ENCODE assay signal across 8 mouse cellular contexts in the genomic region with DNA sequence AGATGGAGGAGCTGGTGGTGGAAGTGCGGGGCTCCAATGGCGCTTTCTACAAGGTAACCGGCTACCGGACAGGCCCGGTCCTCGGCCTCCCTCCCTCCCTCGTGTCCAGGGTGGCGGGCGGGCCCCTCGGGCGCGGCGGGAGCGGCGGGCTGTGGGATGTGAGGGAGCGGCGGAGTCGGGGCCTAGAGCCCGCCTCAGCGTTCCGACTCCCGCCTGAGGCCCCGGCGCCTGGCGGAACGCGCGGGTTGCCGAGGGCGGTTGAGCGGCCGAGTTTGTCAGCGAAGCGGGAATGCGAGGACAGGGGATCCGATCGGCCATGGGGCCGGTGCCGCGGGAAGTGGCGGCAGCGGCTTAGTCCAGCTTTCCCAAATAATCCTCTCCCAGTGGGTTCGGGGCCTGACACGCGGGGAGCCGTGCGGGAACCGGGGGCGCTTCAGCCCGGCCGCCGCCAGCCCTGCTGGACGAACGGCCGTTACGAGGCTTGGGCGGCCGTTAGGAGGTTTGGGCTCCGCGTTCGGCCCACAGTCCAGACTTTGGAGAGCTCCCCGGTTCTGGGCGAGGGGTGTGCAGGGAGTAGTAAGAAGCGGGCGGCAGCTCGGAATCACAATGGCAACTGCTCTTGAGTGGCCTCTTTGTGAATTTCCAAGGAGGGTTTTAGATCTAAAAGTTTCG. TPM values are rescaled to one million over a fixed set of nuclear protein-coding genes. Genes with fewer than 3 reads are reported as not detected.
DNase-seq lines count a peak whose midpoint lies in the region; ATAC-seq and TF ChIP-seq lines count a peak whose summit lies in the region.

No protein-coding gene starts in this region.

- peak overlapping the region; percentile 60 to 85 (median 68) for H3K4me3 ChIP-seq in CH12.LX (replicated peaks in 1 of 3; ENCODE audit: low read depth in 2 of 3, low read length in 2 of 3, poor library complexity in 1 of 3)
- H3K4me3 ChIP-seq in bone marrow macrophage, adult 2 months (ENCODE audit: insufficient read depth, low read length), result peak overlapping the region; percentile 80
- H3K4me3 ChIP-seq in kidney, embryonic 15.5 days (replicated peaks), result peak overlapping the region; percentile 70
- peak overlapping the region; percentile 67 for H3K4me3 ChIP-seq in stomach, embryonic 16.5 days (replicated peaks; ENCODE audit: low read length)

- ATAC-seq in kidney, embryonic 15.5 days (replicated peaks; ENCODE audit: low FRiP score), result peak; percentile 79
- ATAC-seq in stomach, embryonic 16.5 days (ENCODE audit: insufficient read depth, low FRiP score), result peak; percentile 14

- TF ChIP-seq EP300 in CH12.LX (IDR thresholded peaks at IDR 0.05; ENCODE audit: low read length), result no peak

- in situ Hi-C loops in CH12.LX (cut with MboI; ENCODE audit: low pct_ligation_motif_present, low pct_unique_long_range_greater_than_20kb, low sequenced_read_pairs), result no loop called here

- H3K27me3 ChIP-seq in CH12.LX (replicated peaks), result no peaks in the 10 kb centered on the region
- H3K27me3 ChIP-seq in kidney, embryonic 15.5 days, result no peaks in the 10 kb centered on the region
- H3K27me3 ChIP-seq in stomach, embryonic 16.5 days (ENCODE audit: control insufficient read depth, insufficient read depth, low read length), result no peaks in the 10 kb centered on the region

- peak; percentile 25 for DNase-seq in heart, adult 8-10 months (ENCODE audit: low spot score)
- DNase-seq in heart, adult 11 months, result no peak
- DNase-seq in CH12.LX (ENCODE audit: extremely low read depth), result no peak
- peak; percentile 16 for DNase-seq in forelimb bud, embryonic 11.5 days (ENCODE audit: low read depth, low spot score)
- peak; percentile 2 for DNase-seq in lung, postnatal 36 days

- TF ChIP-seq CTCF in CH12.LX (conservative IDR thresholded peaks at IDR 0.05 in 1 of 2, IDR thresholded peaks at IDR 0.05 in 1 of 2; ENCODE audit: low read depth in 2 of 2, low read length in 2 of 2), result no peak
- no peak for TF ChIP-seq CTCF in bone marrow macrophage, adult 2 months (IDR thresholded peaks at IDR 0.05; ENCODE audit: low read depth, low read length)

- H3K79me2 ChIP-seq in CH12.LX (replicated peaks; ENCODE audit: control insufficient read depth, extremely low read depth, insufficient read depth, poor library complexity, severe bottlenecking), result peaks cover 17% of the 10 kb centered on the region

- peaks cover 0 to 2% of the 10 kb centered on the region in 2 experiments; a peak in 1 of 4 replicates for H3K4me1 ChIP-seq in CH12.LX (ENCODE audit: control insufficient read depth in 1 of 2, insufficient read depth in 2 of 2)
- no peaks in the 10 kb centered on the region for H3K4me1 ChIP-seq in bone marrow macrophage, adult 2 months (ENCODE audit: control insufficient read depth, insufficient read depth, low read length)
- no peaks in the 10 kb centered on the region for H3K4me1 ChIP-seq in kidney, embryonic 15.5 days
- no peaks in the 10 kb centered on the region for H3K4me1 ChIP-seq in stomach, embryonic 16.5 days (ENCODE audit: control insufficient read depth, insufficient read depth, low read length)

- no peak overlapping the region for H3K4me2 ChIP-seq in CH12.LX (ENCODE audit: insufficient read depth, low read depth, poor library complexity, severe bottlenecking)
- H3K4me2 ChIP-seq in kidney, embryonic 15.5 days, result peak overlapping the region; percentile 44
- H3K4me2 ChIP-seq in stomach, embryonic 16.5 days (ENCODE audit: low read depth, low read length), result peak overlapping the region; percentile 49

- H3K9me3 ChIP-seq in CH12.LX (replicated peaks; ENCODE audit: low read length), result no peaks in the 10 kb centered on the region
- no peaks in the 10 kb centered on the region for H3K9me3 ChIP-seq in kidney, embryonic 15.5 days (replicated peaks)
- H3K9me3 ChIP-seq in stomach, embryonic 16.5 days (replicated peaks; ENCODE audit: control insufficient read depth, low read length), result no peaks in the 10 kb centered on the region

- no peak for TF ChIP-seq RAD21 in CH12.LX (IDR thresholded peaks at IDR 0.05; ENCODE audit: low read depth, low read length)

- peak overlapping the region; percentile 75 for H3K27ac ChIP-seq in CH12.LX (ENCODE audit: insufficient read depth, low read depth)
- H3K27ac ChIP-seq in bone marrow macrophage, adult 2 months (ENCODE audit: insufficient read depth, low read depth, low read length), result peak overlapping the region; percentile 72
- peak overlapping the region; percentile 92 for H3K27ac ChIP-seq in kidney, embryonic 15.5 days
- peak overlapping the region; percentile 91 for H3K27ac ChIP-seq in stomach, embryonic 16.5 days (ENCODE audit: low read length)

- dilution Hi-C loops in CH12.LX (cut with MboI; ENCODE audit: extremely low pct_ligation_motif_present, extremely low pct_unique_long_range_greater_than_20kb, low sequenced_read_pairs), result no loop called here

- H3K9ac ChIP-seq in CH12.LX (ENCODE audit: insufficient read depth, low read depth), result peak overlapping the region; percentile 97
- H3K9ac ChIP-seq in kidney, embryonic 15.5 days, result peak overlapping the region; percentile 75
- H3K9ac ChIP-seq in stomach, embryonic 16.5 days (ENCODE audit: low read length), result peak overlapping the region; percentile 83

- TF ChIP-seq POLR2A in CH12.LX (IDR thresholded peaks at IDR 0.05; ENCODE audit: low read depth, low read length), result no peak
- no peak for TF ChIP-seq POLR2A in bone marrow macrophage, adult 2 months (IDR thresholded peaks at IDR 0.05; ENCODE audit: borderline replicate concordance, low read depth, low read length)

- H3K36me3 ChIP-seq in CH12.LX (replicated peaks in 1 of 2; ENCODE audit: control insufficient read depth in 1 of 2, insufficient read depth in 1 of 2, low read length in 1 of 2), result no peaks in the 10 kb centered on the region
- H3K36me3 ChIP-seq in kidney, embryonic 15.5 days, result no peaks in the 10 kb centered on the region
- H3K36me3 ChIP-seq in stomach, embryonic 16.5 days (ENCODE audit: control insufficient read depth, insufficient read depth, low read length), result no peaks in the 10 kb centered on the region

- WGBS in kidney, embryonic 15.5 days, result 22% methylated on average over 40 of the region's 67 CpGs
- WGBS in stomach, embryonic 16.5 days, result 14% methylated on average over 60 of the region's 67 CpGs

TF ChIP-seq in CH12.LX, 34 proteins besides CTCF, POLR2A, EP300 and RAD21:
- TF ChIP-seq POLR2AphosphoS2 (IDR thresholded peaks at IDR 0.05; ENCODE audit: low read depth, low read length) (no peak), ZKSCAN1 (IDR thresholded peaks at IDR 0.05; ENCODE audit: borderline replicate concordance, low read depth, low read length) (no peak), UBTF (IDR thresholded peaks at IDR 0.05; ENCODE audit: low read depth, low read length) (0 out of 2 replicates have a peak, but pooled peaks have one; percentile 72), IRF4 (IDR thresholded peaks at IDR 0.05; ENCODE audit: low read depth, low read length) (no peak), KAT2A (IDR thresholded peaks at IDR 0.05; ENCODE audit: insufficient replicate concordance, low read length) (no peak)

RNA-seq across cellular contexts. Expression of gene Fmr1, which starts 0.6 kb away (rescaled TPM):
- total RNA-seq in heart, adult 8-10 months (2022), result 1 to 10 TPM; 6.8 to 9.0 (median 7.9) TPM
- total RNA-seq in CH12.LX (2012; rRNA removed) (15.9 and 25.2 TPM in 2 replicates), CH12.LX (2014; rRNA removed) (54.4 and 68.9 TPM in 2 replicates)
- 40.5 and 45.3 TPM in 2 replicates for polyA plus RNA-seq in CH12.LX (2012; ENCODE audit: insufficient read length, low read depth)
- polyA plus RNA-seq in bone marrow macrophage, adult 2 months (2012; ENCODE audit: insufficient read depth, insufficient read length, missing spikeins), result 27.7 and 35.5 TPM in 2 replicates
- polyA plus RNA-seq in kidney, embryonic 15.5 days (2015; fragmentation: Nextera tagmentation; extraction: Ambion mirVana), result 57.0 and 60.6 TPM in 2 replicates
- polyA plus RNA-seq in stomach, embryonic 16.5 days (2015; fragmentation: Nextera tagmentation; extraction: Ambion mirVana), result 45.1 and 52.4 TPM in 2 replicates

Comparison
In these comparisons a context has a peak if more than half of its experiments do, and no peak if none do; other contexts are left out.
1. DNase-seq: peak in heart, adult 8-10 months (single experiment), forelimb bud, embryonic 11.5 days (single experiment) and lung, postnatal 36 days (single experiment); none in heart, adult 11 months (single experiment) and CH12.LX (single experiment).
2. Peak in every context shown above with its lines, with median percentiles within 50 percentile points of each other: H3K27ac ChIP-seq, H3K4me3 ChIP-seq and H3K9ac ChIP-seq.